Mouse (Mus musculus): ENCODE data around the gene Camkk2. TPM values are rescaled to one million over a fixed set of nuclear protein-coding genes. Genes with fewer than 3 reads are reported as not detected.
A peak's percentile ranks its signal among the peaks of the same experiment; 100 is the strongest.

Gene Camkk2
- polyA plus RNA-seq, 1 experiment from 2014 or later = 48.7 TPM

DNA sequence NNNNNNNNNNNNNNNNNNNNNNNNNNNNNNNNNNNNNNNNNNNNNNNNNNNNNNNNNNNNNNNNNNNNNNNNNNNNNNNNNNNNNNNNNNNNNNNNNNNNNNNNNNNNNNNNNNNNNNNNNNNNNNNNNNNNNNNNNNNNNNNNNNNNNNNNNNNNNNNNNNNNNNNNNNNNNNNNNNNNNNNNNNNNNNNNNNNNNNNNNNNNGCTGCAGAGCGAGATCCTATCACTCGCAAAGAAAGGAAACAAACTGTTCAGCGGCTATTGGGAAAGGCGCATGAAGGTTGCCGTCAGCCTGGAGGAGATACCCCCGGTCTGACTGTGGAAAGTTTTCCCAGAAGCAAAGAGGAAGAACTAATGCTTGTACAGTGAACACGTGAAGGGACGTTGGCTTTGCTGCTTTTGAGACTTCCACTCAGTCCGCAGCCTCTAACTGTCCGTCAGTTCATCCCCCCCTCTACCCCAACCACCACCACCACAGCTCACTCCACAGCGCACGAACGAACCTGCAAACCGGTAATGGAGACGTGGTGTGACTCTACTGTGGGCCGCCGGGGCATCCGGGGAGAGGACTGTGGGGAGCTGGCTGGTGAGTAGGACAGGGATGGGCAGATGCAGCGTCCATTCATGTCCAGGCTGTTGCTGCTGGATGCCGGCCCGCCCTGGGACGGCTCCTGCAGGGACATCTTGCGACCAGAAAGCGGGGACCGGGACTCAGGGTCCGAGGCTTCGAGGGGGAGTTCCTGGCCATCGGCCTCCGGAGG is 15.8 kb downstream of the Camkk2 start:
- no peak overlapping the region for H3K9ac ChIP-seq
- H3K36me3 ChIP-seq = peaks cover 25% of the 10 kb centered on the region
- H3K4me3 ChIP-seq = no peak overlapping the region
- no peak overlapping the region for H3K4me2 ChIP-seq (replicated peaks)
- no peak overlapping the region; the same call in 1 of the 2 replicates for H3K27ac ChIP-seq
- H3K27me3 ChIP-seq = no peaks in the 10 kb centered on the region
- WGBS = 90% methylated on average over 29 of the region's 29 CpGs
- no peaks in the 10 kb centered on the region for H3K4me1 ChIP-seq
- H3K9me3 ChIP-seq (replicated peaks) = no peaks in the 10 kb centered on the region
- ATAC-seq (ENCODE audit: low FRiP score) = no peak

DNA sequence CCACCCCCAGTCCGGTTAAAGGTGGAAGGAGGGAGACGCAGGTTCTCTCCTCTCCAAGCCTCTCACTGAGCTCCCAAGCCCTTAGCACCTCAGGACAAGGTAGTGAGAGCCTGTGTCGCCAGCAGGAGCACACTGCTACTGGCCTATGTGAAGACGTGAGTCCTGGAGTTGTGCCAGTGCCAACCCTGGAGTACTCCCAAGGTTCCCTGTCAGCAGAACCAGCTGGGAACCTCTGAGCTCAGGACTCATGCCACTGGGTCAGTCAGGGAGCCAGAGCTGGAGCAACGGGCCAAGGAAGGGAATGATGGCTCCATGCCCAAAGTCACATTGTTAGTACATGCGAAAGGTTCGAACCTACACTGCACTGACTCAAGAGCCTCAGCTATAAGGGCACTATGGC is 22.5 kb downstream of the Camkk2 start:
- Histone ChIP-seq H3K27ac (no peak overlapping the region), H3K9me3 (replicated peaks) (no peaks in the 10 kb centered on the region), H3K36me3 (peaks cover 57% of the 10 kb centered on the region), H3K27me3 (no peaks in the 10 kb centered on the region), H3K9ac (no peak overlapping the region), H3K4me2 (replicated peaks) (no peak overlapping the region), H3K4me3 (no peak overlapping the region), H3K4me1 (no peaks in the 10 kb centered on the region)
- 91% methylated on average over 7 of the region's 7 CpGs for WGBS
- ATAC-seq (ENCODE audit: low FRiP score) = no peak

DNA sequence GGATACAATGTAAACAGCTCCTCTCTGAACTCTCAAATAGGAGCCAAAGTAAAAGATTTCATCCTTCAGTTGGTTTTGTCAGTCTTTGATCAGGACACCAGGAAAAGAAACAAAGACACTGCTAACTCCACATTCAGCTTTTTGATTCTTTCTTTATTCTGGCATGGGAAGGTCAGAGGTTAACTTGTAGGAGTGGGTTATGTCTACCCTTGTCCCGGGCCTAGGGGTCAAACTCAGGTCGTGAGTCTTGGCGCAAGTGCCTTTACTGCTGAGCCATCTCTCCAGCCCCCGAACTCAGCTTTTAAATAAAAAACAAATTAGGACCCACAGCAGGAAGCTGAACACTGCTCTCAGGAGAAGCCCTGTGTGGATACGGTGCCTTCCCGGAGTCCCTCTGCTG is 23.1 kb downstream of the Camkk2 start:
- Histone ChIP-seq H3K4me2 (replicated peaks) (no peak overlapping the region), H3K4me1 (no peaks in the 10 kb centered on the region), H3K27ac (no peak overlapping the region), H3K9me3 (replicated peaks) (no peaks in the 10 kb centered on the region), H3K9ac (no peak overlapping the region), H3K4me3 (no peak overlapping the region), H3K27me3 (no peaks in the 10 kb centered on the region), H3K36me3 (peaks cover 57% of the 10 kb centered on the region)
- 57% methylated on average over 6 of the region's 6 CpGs for WGBS
- no peak for ATAC-seq (ENCODE audit: low FRiP score)

DNA sequence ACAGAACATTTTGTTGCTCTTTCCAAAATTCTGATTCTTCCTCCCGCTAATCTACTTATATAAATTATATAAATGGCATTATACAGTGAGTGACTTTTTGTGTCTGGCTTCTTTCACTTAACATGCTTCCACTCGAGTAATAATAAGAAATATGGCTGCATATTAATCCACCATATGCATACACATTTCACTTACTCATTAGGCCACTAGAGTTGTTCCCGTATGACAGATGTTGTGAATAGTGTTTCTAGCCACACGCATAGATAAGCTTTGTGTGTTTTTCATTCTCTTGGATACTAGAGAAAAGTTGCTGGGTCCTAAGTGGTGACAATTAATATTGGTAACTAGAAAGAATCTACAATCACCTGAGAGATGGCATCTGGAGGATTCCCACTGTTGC is 23.6 kb downstream of the Camkk2 start:
- 91% methylated on average over 4 of the region's 4 CpGs for WGBS

DNA sequence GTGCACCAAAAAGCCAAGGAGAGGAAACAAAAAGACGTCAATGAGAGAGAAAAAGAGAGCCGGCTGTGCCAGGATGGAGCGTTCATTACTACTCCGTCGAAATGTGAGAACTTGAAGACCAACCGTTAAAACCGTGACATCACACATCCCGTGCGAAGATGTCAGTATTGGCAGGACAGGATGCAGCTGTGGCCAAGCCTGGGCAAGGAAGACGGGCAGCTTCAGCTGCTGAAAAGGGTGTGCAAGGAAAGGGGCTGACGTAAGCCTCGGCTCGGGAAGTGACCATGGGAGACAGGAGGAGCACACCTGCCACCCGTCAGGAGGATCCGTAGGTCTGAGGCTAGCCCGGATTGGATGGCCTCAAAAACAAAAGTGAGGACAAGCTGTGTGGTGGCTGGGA is 24.7 kb downstream of the Camkk2 start:
- H3K4me3 ChIP-seq = no peak overlapping the region
- no peaks in the 10 kb centered on the region for H3K27me3 ChIP-seq
- H3K9me3 ChIP-seq (replicated peaks) = no peaks in the 10 kb centered on the region
- WGBS = 85% methylated on average over 16 of the region's 16 CpGs
- peaks cover 52% of the 10 kb centered on the region for H3K36me3 ChIP-seq
- H3K4me1 ChIP-seq = no peaks in the 10 kb centered on the region
- ATAC-seq (ENCODE audit: low FRiP score) = no peak
- H3K9ac ChIP-seq = no peak overlapping the region
- no peak overlapping the region for H3K4me2 ChIP-seq (replicated peaks)
- no peak overlapping the region for H3K27ac ChIP-seq

More for the DNA sequence above, 23.6 kb downstream of the Camkk2 start:
- no peak overlapping the region for H3K4me2 ChIP-seq (replicated peaks)
- no peak for ATAC-seq (ENCODE audit: low FRiP score)
- H3K9me3 ChIP-seq (replicated peaks) = no peaks in the 10 kb centered on the region
- H3K27ac ChIP-seq = no peak overlapping the region
- H3K4me1 ChIP-seq = no peaks in the 10 kb centered on the region
- H3K27me3 ChIP-seq = no peaks in the 10 kb centered on the region
- no peak overlapping the region for H3K9ac ChIP-seq
- peaks cover 57% of the 10 kb centered on the region for H3K36me3 ChIP-seq
- no peak overlapping the region for H3K4me3 ChIP-seq

DNA sequence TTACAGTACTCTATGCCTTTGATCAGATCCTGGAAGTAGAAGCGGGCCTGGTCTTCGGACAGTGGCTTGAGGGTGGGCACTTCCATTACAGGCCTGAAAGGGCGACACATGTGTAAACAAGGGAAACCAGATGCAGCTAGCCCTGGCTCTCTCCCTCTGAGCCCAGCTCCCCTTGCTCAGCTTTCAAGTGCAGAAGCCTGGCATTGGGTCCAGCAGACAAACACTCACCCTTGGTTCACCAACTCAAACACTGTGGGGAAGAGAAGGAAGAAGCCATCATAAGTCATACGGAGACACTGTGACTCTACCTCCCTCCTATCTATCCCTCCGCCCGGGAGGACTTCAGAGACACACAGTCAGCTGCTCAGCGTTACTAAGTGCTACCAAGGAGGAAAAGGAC is 31.3 kb downstream of the Camkk2 start:
- no peaks in the 10 kb centered on the region for H3K27me3 ChIP-seq
- H3K9me3 ChIP-seq (replicated peaks) = no peaks in the 10 kb centered on the region
- no peak overlapping the region for H3K4me2 ChIP-seq (replicated peaks)
- H3K9ac ChIP-seq = no peak overlapping the region
- no peak overlapping the region for H3K4me3 ChIP-seq
- WGBS = 69% methylated on average over 7 of the region's 7 CpGs
- no peak for ATAC-seq (ENCODE audit: low FRiP score)
- H3K36me3 ChIP-seq = peaks cover 45% of the 10 kb centered on the region
- no peaks in the 10 kb centered on the region for H3K4me1 ChIP-seq
- no peak overlapping the region for H3K27ac ChIP-seq

DNA sequence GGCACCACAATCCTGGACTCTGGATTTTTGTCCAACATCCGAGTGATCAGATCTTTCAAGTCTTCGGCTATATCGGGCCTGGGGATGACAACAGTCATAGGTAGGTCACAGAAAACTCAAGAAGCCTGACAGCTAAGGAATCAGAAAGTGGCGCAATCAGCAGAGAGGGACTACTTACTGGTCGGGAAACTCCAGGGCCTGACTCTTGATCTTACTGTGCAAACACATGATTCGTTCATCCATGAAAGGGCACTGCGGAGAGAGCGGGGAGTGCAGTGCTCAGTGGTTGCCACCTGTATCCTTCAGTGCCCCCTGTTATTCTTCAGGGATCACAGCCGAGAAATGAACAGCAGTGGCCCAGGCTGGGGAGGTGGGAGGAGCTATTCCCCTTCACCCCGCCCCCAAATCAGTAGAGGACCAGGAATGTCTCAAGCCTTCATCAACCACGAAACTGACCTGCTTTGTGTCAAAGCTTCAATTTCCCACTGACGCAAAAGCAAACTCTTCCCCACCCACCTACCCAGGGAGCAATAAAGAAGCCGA is 35.3 kb downstream of the Camkk2 start:
- Histone ChIP-seq H3K4me2 (replicated peaks) (no peak overlapping the region), H3K27ac (no peak overlapping the region), H3K9ac (no peak overlapping the region), H3K27me3 (no peaks in the 10 kb centered on the region), H3K36me3 (peaks cover 69% of the 10 kb centered on the region), H3K4me1 (no peaks in the 10 kb centered on the region), H3K9me3 (replicated peaks) (no peaks in the 10 kb centered on the region), H3K4me3 (no peak overlapping the region)
- no peak for ATAC-seq (ENCODE audit: low FRiP score)
- WGBS = 81% methylated on average over 13 of the region's 13 CpGs

DNA sequence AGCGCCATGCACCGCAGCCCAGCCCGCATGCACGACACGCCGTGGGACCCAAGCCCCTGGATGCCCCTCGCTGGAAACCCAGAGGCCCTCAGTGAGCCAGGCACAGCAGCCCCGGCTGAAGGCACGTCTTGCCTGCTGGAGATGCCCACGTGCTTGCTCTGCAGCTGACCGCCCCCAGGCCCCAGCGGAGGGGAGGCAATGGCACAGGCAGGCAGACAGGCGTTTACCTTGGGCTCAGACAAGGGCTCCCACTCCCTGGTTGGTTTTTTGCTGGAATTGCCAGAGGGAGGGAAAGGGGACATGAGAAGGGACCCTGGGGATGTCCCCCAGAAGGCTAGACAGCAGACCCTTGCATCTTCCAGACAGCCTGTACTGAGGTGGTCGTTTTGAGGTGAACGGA is 42.4 kb downstream of the Camkk2 start:
- Histone ChIP-seq H3K4me3 (no peak overlapping the region), H3K27ac (no peak overlapping the region), H3K4me1 (peaks cover 10% of the 10 kb centered on the region; the same call in 1 of the 2 replicates), H3K36me3 (peaks cover 28% of the 10 kb centered on the region), H3K9ac (no peak overlapping the region), H3K9me3 (replicated peaks) (no peaks in the 10 kb centered on the region), H3K27me3 (no peaks in the 10 kb centered on the region), H3K4me2 (replicated peaks) (no peak overlapping the region)
- 92% methylated on average over 15 of the region's 15 CpGs for WGBS
- ATAC-seq (ENCODE audit: low FRiP score) = no peak

DNA sequence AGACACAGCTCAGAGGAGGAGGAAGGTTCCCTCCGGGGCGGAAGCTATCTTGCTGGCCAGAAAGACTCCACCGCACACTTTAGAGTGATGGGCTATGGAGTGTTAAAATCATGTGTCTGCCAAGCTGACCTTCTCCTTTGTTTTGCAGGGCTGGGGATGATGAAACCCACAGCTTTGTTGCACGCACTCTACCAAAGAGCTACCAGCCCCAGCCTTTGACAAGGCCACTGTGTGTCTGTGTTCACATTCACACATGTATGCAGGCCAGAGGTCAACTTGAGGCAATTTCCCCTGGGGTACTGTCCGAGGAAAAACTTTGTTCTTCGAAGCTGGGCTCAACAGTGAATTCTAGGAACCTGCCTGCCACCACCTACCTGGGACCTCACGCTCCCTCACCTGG is 43.4 kb downstream of the Camkk2 start:
- no peak overlapping the region for H3K9ac ChIP-seq
- H3K4me1 ChIP-seq = peaks cover 10% of the 10 kb centered on the region; the same call in 1 of the 2 replicates
- H3K9me3 ChIP-seq (replicated peaks) = no peaks in the 10 kb centered on the region
- no peaks in the 10 kb centered on the region for H3K27me3 ChIP-seq
- WGBS = 86% methylated on average over 7 of the region's 7 CpGs
- H3K4me3 ChIP-seq = no peak overlapping the region
- no peak overlapping the region for H3K27ac ChIP-seq
- ATAC-seq (ENCODE audit: low FRiP score) = no peak
- H3K36me3 ChIP-seq = peaks cover 23% of the 10 kb centered on the region
- H3K4me2 ChIP-seq (replicated peaks) = no peak overlapping the region

DNA sequence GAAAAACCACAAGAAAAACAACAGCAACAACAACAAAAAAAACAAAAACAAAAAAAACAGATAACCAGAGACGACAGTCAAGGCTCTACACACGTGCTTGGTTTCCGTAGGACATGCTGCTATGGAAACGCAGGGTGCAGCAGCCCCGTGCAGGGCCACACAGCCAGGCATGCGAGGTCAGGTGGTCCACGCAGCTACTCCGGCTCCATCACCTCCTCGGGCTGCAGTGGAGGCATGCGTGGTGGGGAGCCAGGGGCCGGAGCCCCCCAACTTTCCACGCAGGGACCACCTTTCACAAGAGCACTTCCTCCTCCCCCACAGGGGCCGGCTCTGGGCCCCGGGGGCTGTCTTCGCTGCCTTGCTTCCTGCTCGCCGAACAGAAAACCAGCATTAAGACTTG is 45.3 kb downstream of the Camkk2 start:
- no peaks in the 10 kb centered on the region for H3K9me3 ChIP-seq (replicated peaks)
- H3K36me3 ChIP-seq = peaks cover 11% of the 10 kb centered on the region
- peaks cover 10% of the 10 kb centered on the region; the same call in 1 of the 2 replicates for H3K4me1 ChIP-seq
- H3K4me2 ChIP-seq (replicated peaks) = no peak overlapping the region
- H3K4me3 ChIP-seq = no peak overlapping the region
- 62% methylated on average over 17 of the region's 17 CpGs for WGBS
- H3K9ac ChIP-seq = no peak overlapping the region
- no peaks in the 10 kb centered on the region for H3K27me3 ChIP-seq
- H3K27ac ChIP-seq = no peak overlapping the region
- no peak for ATAC-seq (ENCODE audit: low FRiP score)

DNA sequence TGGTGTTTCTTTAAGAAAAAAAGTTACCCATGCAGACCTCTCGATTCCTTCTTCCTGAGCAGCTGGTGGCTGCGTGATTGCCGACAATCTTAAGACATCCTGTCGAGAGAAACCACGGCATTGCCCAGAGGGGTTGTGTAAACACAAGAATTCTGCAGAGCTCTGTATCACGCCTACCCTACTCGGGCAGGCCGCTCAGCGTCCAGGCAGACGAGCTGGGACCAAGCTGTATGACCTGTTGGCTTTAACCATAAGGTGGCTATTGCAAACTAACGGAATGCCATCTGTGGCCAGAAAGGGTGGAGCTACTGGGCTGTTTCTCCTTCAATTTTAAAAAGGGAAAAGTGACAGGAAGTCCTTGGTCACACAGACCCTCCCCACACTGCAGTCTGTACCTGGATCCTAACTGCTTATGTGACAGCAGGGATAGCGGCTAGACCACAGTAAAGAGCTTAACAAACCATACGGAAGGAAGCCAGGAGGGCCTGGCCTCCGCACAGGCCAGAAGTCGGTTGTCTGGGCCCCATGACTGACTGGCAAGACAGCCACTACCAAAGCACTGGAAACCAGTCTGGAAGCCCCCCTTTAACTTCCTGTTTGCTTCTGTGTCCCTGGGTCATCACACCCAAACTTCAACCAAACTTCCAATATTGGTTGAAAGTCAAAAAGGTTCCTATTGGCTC is 47.1 kb downstream of the Camkk2 start:
- H3K4me3 ChIP-seq = no peak overlapping the region
- WGBS = 64% methylated on average over 15 of the region's 15 CpGs
- H3K27me3 ChIP-seq = no peaks in the 10 kb centered on the region
- H3K4me2 ChIP-seq (replicated peaks) = no peak overlapping the region; the same call in 1 of the 2 replicates
- H3K36me3 ChIP-seq = peaks cover 9% of the 10 kb centered on the region
- no peaks in the 10 kb centered on the region for H3K9me3 ChIP-seq (replicated peaks)
- no peak for ATAC-seq (ENCODE audit: low FRiP score)
- H3K4me1 ChIP-seq = peaks cover 10% of the 10 kb centered on the region; the same call in 1 of the 2 replicates
- H3K9ac ChIP-seq = no peak overlapping the region
- peak overlapping the region; percentile 31; the same call in 1 of the 2 replicates for H3K27ac ChIP-seq

DNA sequence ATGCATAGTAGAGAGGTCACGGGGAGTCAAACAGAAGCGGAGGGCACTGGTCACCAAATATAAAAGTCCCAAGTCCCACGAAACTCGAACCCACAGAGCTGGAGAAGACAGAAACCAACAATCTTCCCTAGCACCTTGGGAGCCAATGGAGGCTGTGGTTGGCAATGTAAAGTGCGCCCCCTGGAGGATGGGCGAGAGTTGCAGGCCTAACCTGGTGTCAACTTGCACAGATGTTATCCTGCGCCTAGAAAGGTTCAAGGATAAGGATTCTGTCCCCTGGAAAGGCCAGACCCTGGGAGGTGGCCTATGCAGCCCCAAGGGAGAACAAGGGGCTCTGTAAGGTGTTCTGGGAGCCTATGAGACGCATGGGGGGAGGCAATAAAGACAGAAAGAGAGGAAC is 47.9 kb downstream of the Camkk2 start:
- Histone ChIP-seq H3K9me3 (replicated peaks) (no peaks in the 10 kb centered on the region), H3K4me3 (no peak overlapping the region), H3K4me2 (replicated peaks) (no peak overlapping the region), H3K9ac (no peak overlapping the region), H3K36me3 (0 out of 2 replicates have a peak, but pooled peaks cover 2% of the 10 kb centered on the region), H3K4me1 (peaks cover 12% of the 10 kb centered on the region; the same call in 1 of the 2 replicates), H3K27ac (no peak overlapping the region), H3K27me3 (no peaks in the 10 kb centered on the region)
- WGBS = 67% methylated on average over 8 of the region's 8 CpGs
- no peak for ATAC-seq (ENCODE audit: low FRiP score)
